ENCODE assay signal across 16 mouse cellular contexts in genomic region chr9:97717005-97717404, GRCm38 (mm10).
A peak's percentile ranks its signal among the peaks of the same experiment; 100 is the strongest.
DNase-seq lines count a peak whose midpoint lies in the region; ATAC-seq and TF ChIP-seq lines count a peak whose summit lies in the region.
"Had no signal": no experiment of that assay in that cellular context is flagged by ENCODE, and none has a peak within 500 bp of the region (broad histone marks: within the 10 kb centered on the region; RNA-seq: fewer than 3 reads in every experiment).

No protein-coding gene starts in this region.

- H3K4me2 ChIP-seq in hindbrain, postnatal 0 days (ENCODE audit: low read depth, low read length), result no peak overlapping the region
- H3K4me2 ChIP-seq in midbrain, postnatal 0 days (ENCODE audit: low read depth, low read length, poor library complexity, severe bottlenecking), result no peak overlapping the region
- H3K4me2 ChIP-seq in midbrain, embryonic 16.5 days (ENCODE audit: low read length), result no peak overlapping the region
- H3K4me2 ChIP-seq: heart, embryonic 15.5 days; kidney, embryonic 15.5 days; liver, embryonic 11.5 days; stomach, embryonic 15.5 days had no signal

- no peaks in the 10 kb centered on the region for H3K4me1 ChIP-seq in hindbrain, postnatal 0 days (ENCODE audit: insufficient read depth, low read length)
- no peaks in the 10 kb centered on the region for H3K4me1 ChIP-seq in hindbrain, embryonic 10.5 days (replicated peaks)
- H3K4me1 ChIP-seq in midbrain, postnatal 0 days (ENCODE audit: insufficient read depth, low read length), result no peaks in the 10 kb centered on the region
- H3K4me1 ChIP-seq in midbrain, embryonic 16.5 days (ENCODE audit: control insufficient read depth, insufficient read depth, low read length), result no peaks in the 10 kb centered on the region
- H3K4me1 ChIP-seq: heart, embryonic 15.5 days; kidney, embryonic 15.5 days; stomach, embryonic 15.5 days had no signal

- no peaks in the 10 kb centered on the region for H3K9me3 ChIP-seq in hindbrain, postnatal 0 days (ENCODE audit: low read length)
- no peaks in the 10 kb centered on the region for H3K9me3 ChIP-seq in hindbrain, embryonic 10.5 days
- H3K9me3 ChIP-seq in midbrain, postnatal 0 days (ENCODE audit: low read length), result no peaks in the 10 kb centered on the region
- no peaks in the 10 kb centered on the region for H3K9me3 ChIP-seq in midbrain, embryonic 16.5 days (replicated peaks; ENCODE audit: control insufficient read depth, low read length, poor library complexity, severe bottlenecking)
- H3K9me3 ChIP-seq: heart, embryonic 15.5 days; kidney, embryonic 15.5 days; stomach, embryonic 15.5 days had no signal

- H3K27me3 ChIP-seq in hindbrain, postnatal 0 days (ENCODE audit: insufficient read depth, low read length), result no peaks in the 10 kb centered on the region
- H3K27me3 ChIP-seq in hindbrain, embryonic 10.5 days (ENCODE audit: insufficient read depth, poor library complexity, severe bottlenecking), result no peaks in the 10 kb centered on the region
- H3K27me3 ChIP-seq in midbrain, postnatal 0 days (ENCODE audit: insufficient read depth, low read length), result no peaks in the 10 kb centered on the region
- H3K27me3 ChIP-seq in midbrain, embryonic 16.5 days (ENCODE audit: control insufficient read depth, insufficient read depth, low read depth, low read length), result no peaks in the 10 kb centered on the region
- H3K27me3 ChIP-seq: heart, embryonic 15.5 days; kidney, embryonic 15.5 days; stomach, embryonic 15.5 days had no signal

- ATAC-seq in hindbrain, postnatal 0 days, result no peak
- ATAC-seq in midbrain, postnatal 0 days (ENCODE audit: low FRiP score), result no peak
- no peak for ATAC-seq in midbrain, embryonic 16.5 days
- ATAC-seq in CD4-positive, CD25-positive, alpha-beta regulatory T cell, adult 4 months, result no peak
- ATAC-seq: activated CD4-positive, CD25-positive, alpha-beta regulatory T cell, adult 4 months had no signal

- peak; percentile 15 for DNase-seq in adrenal gland, postnatal 10 days
- no peak for DNase-seq in adrenal gland, postnatal 4 days (ENCODE audit: low spot score in 2 of 2)
- DNase-seq in hindbrain, postnatal 0 days (ENCODE audit: low spot score), result peak; percentile 39
- no peak for DNase-seq in hindbrain, embryonic 10.5 days (ENCODE audit: low spot score)
- DNase-seq in midbrain, postnatal 0 days (ENCODE audit: low spot score), result peak; percentile 25
- DNase-seq in telencephalon, adult 2 months (ENCODE audit: low read depth, low spot score), result peak; percentile 28
- DNase-seq: cerebellum, adult 9-11 months; spleen, adult 18-20 months; thymus, postnatal 25 days had no signal

- H3K36me3 ChIP-seq in hindbrain, postnatal 0 days (ENCODE audit: insufficient read depth, low read length), result no peaks in the 10 kb centered on the region
- H3K36me3 ChIP-seq in hindbrain, embryonic 10.5 days, result no peaks in the 10 kb centered on the region
- H3K36me3 ChIP-seq in midbrain, postnatal 0 days (ENCODE audit: insufficient read depth, low read length), result no peaks in the 10 kb centered on the region
- no peaks in the 10 kb centered on the region for H3K36me3 ChIP-seq in midbrain, embryonic 16.5 days (ENCODE audit: control insufficient read depth, insufficient read depth, low read length)
- H3K36me3 ChIP-seq: heart, embryonic 15.5 days; kidney, embryonic 15.5 days; stomach, embryonic 15.5 days had no signal

- WGBS in hindbrain, postnatal 0 days, result 49% methylated on average over 7 of the region's 7 CpGs
- 92% methylated on average over 7 of the region's 7 CpGs for WGBS in hindbrain, embryonic 10.5 days
- 76% methylated on average over 7 of the region's 7 CpGs for WGBS in midbrain, postnatal 0 days
- WGBS in midbrain, embryonic 16.5 days, result 74% methylated on average over 7 of the region's 7 CpGs

- H3K27ac ChIP-seq in hindbrain, postnatal 0 days, result no peak overlapping the region
- H3K27ac ChIP-seq in hindbrain, embryonic 10.5 days, result no peak overlapping the region
- no peak overlapping the region for H3K27ac ChIP-seq in midbrain, postnatal 0 days (ENCODE audit: low read depth, low read length)
- H3K27ac ChIP-seq in midbrain, embryonic 16.5 days (ENCODE audit: low read length), result no peak overlapping the region
- H3K27ac ChIP-seq: heart, embryonic 15.5 days; kidney, embryonic 15.5 days; stomach, embryonic 15.5 days had no signal

- H3K9ac ChIP-seq in hindbrain, postnatal 0 days (replicated peaks; ENCODE audit: low read length), result no peak overlapping the region
- H3K9ac ChIP-seq in midbrain, postnatal 0 days (replicated peaks; ENCODE audit: low read length, poor library complexity, severe bottlenecking), result no peak overlapping the region
- no peak overlapping the region for H3K9ac ChIP-seq in midbrain, embryonic 16.5 days (ENCODE audit: low read depth, low read length)
- H3K9ac ChIP-seq: heart, embryonic 15.5 days; kidney, embryonic 15.5 days; stomach, embryonic 15.5 days had no signal

- TF ChIP-seq CTCF in hindbrain, postnatal 0 days (IDR thresholded peaks at IDR 0.05; ENCODE audit: low read depth), result no peak
- no peak for TF ChIP-seq CTCF in midbrain, postnatal 0 days (IDR thresholded peaks at IDR 0.05)

- H3K4me3 ChIP-seq in hindbrain, postnatal 0 days (ENCODE audit: low read length), result no peak overlapping the region
- H3K4me3 ChIP-seq in hindbrain, embryonic 10.5 days, result no peak overlapping the region
- no peak overlapping the region for H3K4me3 ChIP-seq in midbrain, postnatal 0 days (ENCODE audit: low read depth, low read length)
- no peak overlapping the region for H3K4me3 ChIP-seq in midbrain, embryonic 16.5 days (ENCODE audit: low read depth, low read length)
- H3K4me3 ChIP-seq: heart, embryonic 15.5 days; kidney, embryonic 15.5 days; stomach, embryonic 15.5 days had no signal

Comparison
In these comparisons a context has a peak if more than half of its experiments do, and no peak if none do; other contexts are left out.
1. DNase-seq: peak in adrenal gland, postnatal 10 days (single experiment), hindbrain, postnatal 0 days (single experiment), midbrain, postnatal 0 days (single experiment) and telencephalon, adult 2 months (single experiment); none in adrenal gland, postnatal 4 days (0 of 2) and hindbrain, embryonic 10.5 days (single experiment).